Mouse (Mus musculus) olfactory bulb, adult 2 months (tissue): ENCODE results near the gene Smad6.

Experiments used
- CTCF ChIP-seq: fragments of 200-500 bp; IDR thresholded peaks from 2 replicates; pipeline ENCODE4 v1.5.1; 2012; ENCODE audit warnings: low read depth, mild to moderate bottlenecking, low read length, moderate library complexity; ENCODE audit not compliant: insufficient read depth
- POLR2A ChIP-seq: fragments of 200-500 bp; IDR thresholded peaks from 2 replicates; pipeline ENCODE4 v1.6.1; 2012; ENCODE audit warnings: mild to moderate bottlenecking, low read depth, low read length, moderate library complexity; ENCODE audit not compliant: insufficient read depth

DNA sequence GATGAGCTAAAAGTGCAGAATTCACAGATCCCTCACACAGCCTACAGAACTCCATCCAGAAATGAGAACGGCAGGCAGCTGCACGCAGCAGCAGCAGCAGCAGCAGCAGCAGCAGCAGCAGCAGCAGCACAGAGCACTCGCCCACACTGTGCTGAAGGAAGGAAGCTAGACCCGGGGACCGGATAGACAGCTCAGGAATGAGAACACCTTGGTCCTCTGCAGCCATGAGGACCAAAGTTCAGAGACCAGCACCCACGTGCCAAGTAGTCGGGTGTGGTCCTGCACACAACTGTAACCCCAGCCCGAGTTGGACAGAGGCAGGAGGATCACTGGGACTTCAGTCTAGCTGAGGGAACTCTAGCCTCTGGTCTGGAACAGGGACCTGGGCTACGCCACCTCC is 22.7 kb downstream of the Smad6 start:
- TF ChIP-seq POLR2A (no peak), CTCF (no peak)
